Mouse (Mus musculus): ENCODE measurements at regions not wholly inside any gene's neighbourhood (a gene's known extent, or its start where the extent isn't known, plus 50 kb on each side); places are given as distances from the start of the nearest gene placed in this dataset.

DNA sequence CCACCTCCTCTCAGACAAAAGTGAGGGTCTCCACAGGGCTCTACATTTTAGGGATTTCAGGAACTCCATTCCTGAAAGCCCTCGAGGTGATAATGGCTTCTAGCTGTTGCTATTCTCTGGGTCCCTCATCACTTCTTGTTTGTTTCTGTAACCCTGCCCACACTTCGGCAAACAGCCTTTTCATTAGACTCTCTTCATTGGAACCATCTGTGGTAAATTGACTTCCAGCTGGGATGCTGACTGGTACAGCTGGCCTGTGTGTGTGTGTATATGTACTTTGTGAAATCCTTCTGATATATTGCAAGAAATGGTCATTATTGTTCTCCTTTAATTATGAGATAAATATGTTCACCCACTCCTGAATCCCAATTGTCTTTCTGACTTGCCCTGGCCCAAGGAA, 50.3 kb downstream of the Gm10192 start:
- DNase-seq (ENCODE audit: low read depth, low spot score): peak; percentile 74

- no peak for DNase-seq (ENCODE audit: low read depth, low spot score)
Observed at GRCm38 (mm10) chr4:97127780-97128179, 55.2 kb downstream of the Gm10192 start.

GRCm38 (mm10) chr4:97123861-97124260, 59.1 kb downstream of the Gm10192 start:
- DNase-seq (ENCODE audit: low read depth, low spot score): no peak

GRCm38 (mm10) chr4:97121952-97122351, 61.0 kb downstream of the Gm10192 start:
- no peak for DNase-seq (ENCODE audit: low read depth, low spot score)

- DNase-seq (ENCODE audit: low read depth, low spot score): no peak
Observed at GRCm38 (mm10) chr4:97119459-97119858, 63.5 kb downstream of the Gm10192 start.

- no peak for DNase-seq (ENCODE audit: low read depth, low spot score)
Observed at GRCm38 (mm10) chr4:97117016-97117415, 66.0 kb downstream of the Gm10192 start.

DNA sequence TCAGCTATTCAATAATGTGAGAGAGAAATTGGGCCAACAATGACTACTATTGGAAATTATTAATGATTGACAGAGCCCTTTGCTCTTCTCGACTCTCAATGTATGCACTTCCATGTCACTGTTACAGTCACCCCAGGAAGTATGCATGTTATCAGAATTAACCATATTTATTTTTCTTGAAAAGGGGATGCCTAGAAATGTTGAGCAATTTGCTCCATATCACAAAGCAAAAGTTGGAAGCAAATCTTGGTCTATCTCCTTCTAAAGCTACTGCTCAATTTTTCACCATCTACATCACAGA, 80.3 kb downstream of the Gm10192 start:
- no peak for DNase-seq (ENCODE audit: low read depth, low spot score)

GRCm38 (mm10) chr4:97101911-97102751, 80.8 kb downstream of the Gm10192 start:
- DNase-seq (ENCODE audit: low read depth, low spot score): no peak

DNA sequence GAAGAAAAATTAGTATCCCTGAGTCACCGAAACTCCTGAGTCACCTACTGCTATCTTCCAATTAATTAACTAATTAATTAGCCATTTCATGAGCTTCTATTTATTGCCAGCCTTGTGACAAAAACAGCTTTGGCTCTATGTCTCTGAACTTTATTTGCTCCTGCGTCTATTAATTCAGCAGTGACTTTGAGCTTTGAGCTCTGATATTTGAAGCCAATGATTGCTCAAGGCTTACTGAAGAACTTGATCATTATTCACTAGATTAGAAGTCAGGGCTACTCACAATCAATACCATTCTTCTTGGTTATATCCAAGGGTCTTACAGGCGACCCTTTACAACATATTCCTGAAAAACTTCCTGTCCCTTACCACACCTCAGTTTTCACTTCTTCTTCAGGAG, 83.2 kb downstream of the Gm10192 start:
- DNase-seq (ENCODE audit: low read depth, low spot score): no peak

DNA sequence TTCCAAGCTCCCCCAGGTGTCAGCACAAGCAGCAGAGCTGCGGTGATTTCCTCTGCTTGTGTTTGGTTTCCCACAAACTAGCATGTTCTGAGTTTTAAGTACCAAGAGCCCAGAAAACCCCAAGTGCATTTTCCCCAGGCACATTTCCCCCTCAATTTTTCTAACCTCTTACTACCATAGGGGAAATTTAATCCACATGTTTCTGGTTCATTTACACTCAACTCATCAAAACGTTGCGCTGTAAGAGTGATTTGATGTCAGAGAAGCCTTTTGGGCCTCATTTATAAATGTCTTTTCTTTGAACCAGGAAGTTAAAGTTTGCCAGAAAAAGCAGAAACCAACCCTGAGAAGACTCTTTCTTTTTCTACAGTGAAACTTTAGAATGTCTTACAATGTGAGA, 89.4 kb downstream of the Gm10192 start:
- DNase-seq (ENCODE audit: low read depth, low spot score): peak; percentile 14

GRCm38 (mm10) chr4:97050735-97051134, 132.2 kb downstream of the Gm10192 start:
- DNase-seq (ENCODE audit: low read depth, low spot score): peak; percentile 26

- DNase-seq (ENCODE audit: low read depth, low spot score): peak; percentile 34
Observed at GRCm38 (mm10) chr4:97049045-97049674, 133.8 kb downstream of the Gm10192 start.

DNA sequence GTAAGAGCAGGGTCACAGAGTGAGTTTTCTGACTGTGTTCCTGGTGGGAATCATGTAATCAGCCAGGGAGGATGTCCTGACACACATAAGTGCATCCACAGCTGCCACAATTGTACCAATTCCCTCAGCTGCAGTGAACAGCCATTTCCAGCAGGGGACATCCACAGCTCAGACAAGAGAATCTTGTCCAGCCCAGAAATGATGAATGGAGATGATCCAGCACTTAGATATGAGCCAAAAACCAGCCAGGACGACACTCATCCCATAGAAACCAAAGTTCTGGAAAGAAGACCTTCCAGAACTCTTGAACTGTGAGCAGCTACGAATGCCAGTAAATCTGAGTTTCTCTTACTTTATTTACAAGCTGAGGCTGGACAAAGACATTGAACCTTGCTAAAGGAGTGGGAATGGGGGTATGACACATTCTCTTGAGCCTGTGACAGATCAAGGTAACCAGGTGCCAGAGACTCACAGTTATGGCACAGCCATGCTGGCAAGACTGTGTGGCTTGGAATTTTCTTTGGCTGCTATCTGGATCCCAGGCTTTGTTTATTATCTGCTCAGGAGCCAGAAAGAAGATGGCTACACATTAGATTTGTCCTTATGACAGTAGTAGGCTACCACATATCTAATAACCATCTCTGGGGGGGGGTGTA, 145.1 kb downstream of the Gm10192 start:
- DNase-seq (ENCODE audit: low read depth, low spot score): peak; percentile 5

- no peak for DNase-seq (ENCODE audit: low read depth, low spot score)
Observed at GRCm38 (mm10) chr4:97028938-97029337, 154.0 kb downstream of the Gm10192 start.

DNA sequence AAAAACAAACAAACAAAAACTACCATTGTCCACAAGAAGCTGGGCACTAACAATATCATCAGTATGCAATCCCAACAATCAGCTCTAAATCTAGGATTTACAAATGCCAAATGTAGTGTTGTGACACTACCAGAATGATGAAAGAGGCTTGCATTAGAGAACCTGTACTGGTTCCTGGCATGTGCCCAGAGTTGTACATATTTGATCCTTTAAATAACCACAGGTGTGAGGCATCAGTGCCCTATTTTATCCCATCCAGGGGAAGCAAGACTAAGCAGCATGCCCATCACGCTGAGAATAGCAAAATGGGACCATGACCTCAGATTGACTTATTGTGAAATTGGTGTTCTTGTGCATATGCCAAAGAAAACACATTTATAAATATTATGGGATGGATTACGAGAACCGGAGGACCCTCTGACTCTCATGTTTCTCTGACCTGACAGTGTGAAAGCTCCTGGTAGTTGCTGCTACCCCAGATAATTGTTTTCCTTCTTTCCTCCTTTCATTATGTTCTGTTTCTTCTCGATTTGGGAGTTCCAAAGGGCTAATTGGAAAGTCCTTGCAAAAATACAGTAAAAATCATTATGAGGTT, 157.4 kb downstream of the Gm10192 start:
- no peak for DNase-seq (ENCODE audit: low read depth, low spot score)

GRCm38 (mm10) chr4:97001321-97001720, 181.6 kb downstream of the Gm10192 start:
- DNase-seq (ENCODE audit: low read depth, low spot score): no peak

GRCm38 (mm10) chr4:96980311-96980710, 195.3 kb upstream of the Gm12695 start:
- no peak for DNase-seq (ENCODE audit: low read depth, low spot score)

GRCm38 (mm10) chr4:96979876-96980275, 194.9 kb upstream of the Gm12695 start:
- no peak for DNase-seq (ENCODE audit: low read depth, low spot score)

DNA sequence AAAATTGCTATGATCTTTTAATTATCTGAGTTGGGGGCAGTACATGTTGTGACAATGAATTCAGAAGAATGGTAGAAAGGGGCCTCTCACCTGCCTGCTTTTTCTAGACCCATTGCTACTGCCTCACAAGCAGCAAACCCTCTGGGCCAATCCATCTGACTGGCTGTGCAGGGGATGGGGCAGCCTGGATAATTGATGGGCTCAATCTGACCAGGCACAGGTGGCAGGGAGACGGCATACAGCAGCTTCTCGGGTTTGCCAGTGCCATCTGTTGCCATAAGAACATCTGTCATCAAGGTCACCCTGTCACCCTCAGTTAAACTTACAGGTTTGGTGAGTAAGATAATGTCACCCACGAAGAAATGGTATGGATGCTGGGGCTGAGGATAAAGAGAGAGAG, 189.9 kb upstream of the Gm12695 start:
- DNase-seq (ENCODE audit: low read depth, low spot score): no peak

- DNase-seq (ENCODE audit: low read depth, low spot score): peak; percentile 20
Observed at GRCm38 (mm10) chr4:96973804-96974203, 188.8 kb upstream of the Gm12695 start.

DNA sequence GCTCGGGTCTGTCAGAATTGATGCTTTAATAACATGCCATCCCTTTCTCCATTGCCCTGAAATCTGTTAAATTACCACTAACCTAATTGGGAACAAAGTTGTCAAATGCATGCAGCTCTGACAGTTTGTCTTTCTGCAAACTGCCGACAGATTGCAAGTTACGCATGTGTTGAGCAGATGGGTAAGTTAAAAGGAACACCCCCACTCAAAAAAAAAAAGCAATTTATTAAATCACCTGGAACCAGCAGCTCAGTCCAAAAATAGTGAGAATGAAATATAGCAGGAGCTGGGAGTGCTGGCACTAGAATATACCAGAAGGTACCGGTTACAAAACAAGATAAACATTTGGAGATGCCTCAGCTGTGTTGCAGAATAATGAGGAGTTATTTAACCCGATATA, 184.2 kb upstream of the Gm12695 start:
- peak; percentile 32 for DNase-seq (ENCODE audit: low read depth, low spot score)

- no peak for DNase-seq (ENCODE audit: low read depth, low spot score)
Observed at GRCm38 (mm10) chr4:96968545-96969164, 183.7 kb upstream of the Gm12695 start.

Data from forelimb bud, embryonic 11.5 days (tissue).